Mouse (Mus musculus): ENCODE results near the gene Hnrnpf. TPM values are rescaled to one million over a fixed set of nuclear protein-coding genes. Genes with fewer than 3 reads are reported as not detected.
A peak's percentile ranks its signal among the peaks of the same experiment; 100 is the strongest.

Gene Hnrnpf
- total RNA-seq, 2 experiments from 2014 or later: 445 to 477 TPM

- DNase-seq (ENCODE audit: low spot score in 2 of 2): no peak
Measured at GRCm38 (mm10) chr6:117890257-117890656, 9.9 kb upstream of the Hnrnpf start.

GRCm38 (mm10) chr6:117891369-117892160 lies 8.6 kb upstream of the Hnrnpf start:
- DNase-seq (ENCODE audit: low spot score in 2 of 2): no peak

GRCm38 (mm10) chr6:117892386-117892785 lies 7.7 kb upstream of the Hnrnpf start:
- DNase-seq (ENCODE audit: low spot score in 2 of 2): no peak

GRCm38 (mm10) chr6:117893435-117893834 lies 6.7 kb upstream of the Hnrnpf start:
- DNase-seq (ENCODE audit: low spot score in 2 of 2): no peak

GRCm38 (mm10) chr6:117897800-117898199 lies 2.3 kb upstream of the Hnrnpf start:
- no peak for DNase-seq (ENCODE audit: low spot score in 2 of 2)

GRCm38 (mm10) chr6:117901510-117902402 lies 1.6 kb downstream of the Hnrnpf start:
- no peak for DNase-seq (ENCODE audit: low spot score in 2 of 2)

GRCm38 (mm10) chr6:117902556-117902955 lies 2.4 kb downstream of the Hnrnpf start:
- DNase-seq (ENCODE audit: low spot score in 2 of 2): no peak

GRCm38 (mm10) chr6:117903836-117904235 lies 3.7 kb downstream of the Hnrnpf start:
- DNase-seq (ENCODE audit: low spot score in 2 of 2): no peak

- DNase-seq (ENCODE audit: low spot score in 2 of 2): no peak
Measured at GRCm38 (mm10) chr6:117905260-117905930, 5.3 kb downstream of the Hnrnpf start.

GRCm38 (mm10) chr6:117906015-117906531 lies 5.9 kb downstream of the Hnrnpf start:
- peak in 1 of 2 experiments; percentile 33 for DNase-seq (ENCODE audit: low spot score in 2 of 2)

GRCm38 (mm10) chr6:117906590-117907271 lies 6.6 kb downstream of the Hnrnpf start:
- DNase-seq (ENCODE audit: low spot score in 2 of 2): peak; percentile 91 to 94

GRCm38 (mm10) chr6:117907301-117907978 lies 7.3 kb downstream of the Hnrnpf start:
- peak; percentile 63 to 78 for DNase-seq (ENCODE audit: low spot score in 2 of 2)

- peak in 1 of 2 experiments; percentile 14 for DNase-seq (ENCODE audit: low spot score in 2 of 2)
Measured at GRCm38 (mm10) chr6:117907979-117908355, 7.8 kb downstream of the Hnrnpf start.

GRCm38 (mm10) chr6:117908424-117908900 lies 8.3 kb downstream of the Hnrnpf start:
- DNase-seq (ENCODE audit: low spot score in 2 of 2): no peak

GRCm38 (mm10) chr6:117910120-117910661 lies 10.1 kb downstream of the Hnrnpf start:
- DNase-seq (ENCODE audit: low spot score in 2 of 2): no peak

- DNase-seq (ENCODE audit: low spot score in 2 of 2): no peak
Measured at GRCm38 (mm10) chr6:117914541-117914940, 14.4 kb downstream of the Hnrnpf start.

GRCm38 (mm10) chr6:117916205-117916736 lies 16.1 kb downstream of the Hnrnpf start:
- no peak for DNase-seq (ENCODE audit: low spot score in 2 of 2)

- DNase-seq (ENCODE audit: low spot score in 2 of 2): peak; percentile 52 to 64
Measured at GRCm38 (mm10) chr6:117916737-117917426, 16.8 kb downstream of the Hnrnpf start.

GRCm38 (mm10) chr6:117917576-117917975 lies 17.5 kb downstream of the Hnrnpf start:
- peak; percentile 23 to 44 for DNase-seq (ENCODE audit: low spot score in 2 of 2)

Data from adrenal gland, postnatal 4 days (tissue).